Mouse (Mus musculus) ES-E14 (cell line): Measurements from ENCODE around the gene Sars2.
A peak's percentile ranks its signal among the peaks of the same experiment; 100 is the strongest.

Experiments used
- CHD2 ChIP-seq: IDR thresholded peaks from 2 replicates; pipeline ENCODE4 v1.6.1; 2014; ENCODE audit warnings: mild to moderate bottlenecking, low read depth, low read length, inconsistent platforms
- HCFC1 ChIP-seq: IDR thresholded peaks from 2 replicates; pipeline ENCODE4 v1.6.1; 2012; ENCODE audit warnings: low read length, inconsistent platforms, borderline replicate concordance; ENCODE audit not compliant: insufficient read depth
- ZC3H11A ChIP-seq: IDR thresholded peaks from 2 replicates; pipeline ENCODE4 v1.6.1; 2012; ENCODE audit warnings: low read depth, mild to moderate bottlenecking, inconsistent platforms, low read length, borderline replicate concordance

DNA sequence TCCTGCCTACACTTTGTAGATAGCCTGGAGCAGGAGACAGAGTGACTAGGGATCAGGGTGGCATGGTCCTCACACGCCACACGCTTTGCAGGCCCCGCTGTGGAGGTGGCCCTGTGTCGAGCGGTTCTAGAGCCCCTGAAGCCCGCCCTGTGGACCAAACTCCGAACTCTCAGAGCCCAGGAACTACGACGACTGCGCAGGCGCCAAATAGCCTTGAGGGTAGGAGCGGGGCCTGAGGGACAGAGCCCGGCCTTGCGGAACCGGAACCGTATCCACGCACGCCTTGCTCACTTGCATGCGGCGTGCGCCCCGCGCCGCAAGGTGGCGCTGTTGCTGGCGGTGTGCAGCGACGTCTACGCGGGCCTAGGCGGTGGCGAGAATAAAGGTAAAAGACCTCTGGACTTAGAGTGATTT lies 54.8 kb downstream of the Sars2 start:
- peak; percentile 20; the same call in 1 of the 2 replicates for TF ChIP-seq ZC3H11A
- TF ChIP-seq HCFC1 = no peak
- TF ChIP-seq CHD2 = no peak
